Mouse (Mus musculus) retina, postnatal 7 days (tissue): ENCODE results near the gene Vmn1r41.

Source experiments
- DNase-seq: peaks from one replicate; pipeline ENCODE4 v3.0.0-alpha.2; 2012; ENCODE audit warnings: low read depth, low spot score

Gene Vmn1r41

GRCm38 (mm10) chr6:89740466-89740865 is at the start of gene Vmn1r41:
Gene Vmn1r41, plus strand, starts transcription at chr6:89740766.
- no peak for DNase-seq

- DNase-seq: no peak
These were observed 33.9 kb upstream of the Vmn1r41 start for GRCm38 (mm10) chr6:89706624-89707023.

- no peak for DNase-seq
These were observed 33.3 kb upstream of the Vmn1r41 start, which contains the start of gene Vmn1r40 for GRCm38 (mm10) chr6:89707240-89707639. Gene Vmn1r40, plus strand, starts transcription at chr6:89707540.

GRCm38 (mm10) chr6:89718051-89718450 is 22.5 kb upstream of the Vmn1r41 start:
- no peak for DNase-seq

GRCm38 (mm10) chr6:89742811-89743210 is 2.2 kb downstream of the Vmn1r41 start:
- no peak for DNase-seq

GRCm38 (mm10) chr6:89790231-89790630 is 49.7 kb downstream of the Vmn1r41 start:
- DNase-seq: no peak
